Mouse (Mus musculus) hindbrain, embryonic 14.5 days (tissue): ENCODE measurements around the gene Unc5cl. TPM values are rescaled to one million over a fixed set of nuclear protein-coding genes. Genes with fewer than 3 reads are reported as not detected.
A peak's percentile ranks its signal among the peaks of the same experiment; 100 is the strongest.

Experiments
- ATAC-seq: fragments of 200-750 bp; cut with Nextera tagmentation; 2 replicates; pipeline ENCODE4 v1.8.0; 2017; ENCODE audit warnings: moderate number of reproducible peaks, mild to moderate bottlenecking, moderate TSS enrichment, moderate library complexity; ENCODE audit not compliant: low FRiP score
- DNase-seq: peaks from one replicate; pipeline ENCODE4 v3.0.0-alpha.2; 2015; ENCODE audit warnings: low spot score
- H3K27ac ChIP-seq: fragments of 300-500 bp; sonication (generic); 2 replicates; pipeline ENCODE4 v1.5.1; 2014; ENCODE audit warnings: mild to moderate bottlenecking, moderate library complexity
- H3K27me3 ChIP-seq: fragments of 300-500 bp; sonication (generic); 2 replicates; pipeline ENCODE4 v1.6.1; 2014; ENCODE audit warnings: mild to moderate bottlenecking, low read length, mixed read lengths; ENCODE audit not compliant: control insufficient read depth, insufficient read depth
- H3K36me3 ChIP-seq: fragments of 300-500 bp; sonication (generic); replicated peaks from 2 replicates; pipeline ENCODE4 v1.6.1; 2014; ENCODE audit not compliant: control insufficient read depth, insufficient read depth
- H3K4me1 ChIP-seq: fragments of 300-500 bp; sonication (generic); replicated peaks from 2 replicates; pipeline ENCODE4 v1.6.1; 2014; ENCODE audit warnings: antibody characterized with exemption, low read length, mixed read lengths; ENCODE audit not compliant: control insufficient read depth, insufficient read depth
- H3K4me2 ChIP-seq: fragments of 300-500 bp; sonication (generic); replicated peaks from 2 replicates; pipeline ENCODE4 v1.6.1; 2014; ENCODE audit warnings: mild to moderate bottlenecking, moderate library complexity
- H3K4me3 ChIP-seq: fragments of 300-500 bp; sonication (generic); replicated peaks from 2 replicates; pipeline ENCODE4 v1.5.1; 2014; ENCODE audit warnings: mild to moderate bottlenecking, low read length
- H3K9ac ChIP-seq: fragments of 300-500 bp; sonication (generic); 2 replicates; pipeline ENCODE4 v1.6.1; 2014
- H3K9me3 ChIP-seq: fragments of 300-500 bp; sonication (generic); 2 replicates; pipeline ENCODE4 v1.6.1; 2016; ENCODE audit warnings: low read length; ENCODE audit not compliant: control insufficient read depth
- WGBS: fragments of 180-500 bp; shearing (Covaris S2); extraction: QIAGEN DNeasy Blood & Tissue Kit; methylation state at CpG from one replicate; pipeline ENCODE4 v1.1.7; 2014; 5-methylcytosine and 5-hydroxymethylcytosine counted together
- polyA plus RNA-seq: library from polyadenylated mRNA; unstranded; fragments of >200 nt; fragmentation: Nextera tagmentation; extraction: Ambion mirVana; gene quantifications from 2 replicates; pipeline ENCODE4 v1.2.1, GENCODE M21; 2014

The Unc5cl gene
- polyA plus RNA-seq, 1 experiment from 2014 or later: 0.37 TPM

GRCm38 (mm10) chr17:48437421-48437911 lies 17.2 kb upstream of the Unc5cl start:
- H3K4me3 ChIP-seq: no peak overlapping the region
- no peak overlapping the region for H3K9ac ChIP-seq
- H3K36me3 ChIP-seq: no peaks in the 10 kb centered on the region
- H3K9me3 ChIP-seq: no peaks in the 10 kb centered on the region
- DNase-seq (no peak), ATAC-seq (0 out of 2 replicates have a peak, but pooled peaks have one; percentile 25)
- H3K27ac ChIP-seq: peak overlapping the region; percentile 59; the same call in 1 of the 2 replicates
- WGBS: 39% methylated on average over 7 of the region's 7 CpGs
- peaks cover 2% of the 10 kb centered on the region; the same call in 1 of the 2 replicates for H3K4me1 ChIP-seq
- H3K4me2 ChIP-seq: no peak overlapping the region
- no peaks in the 10 kb centered on the region for H3K27me3 ChIP-seq

GRCm38 (mm10) chr17:48442745-48443457 lies 11.8 kb upstream of the Unc5cl start:
- WGBS: 68% methylated on average over 7 of the region's 7 CpGs
- ATAC-seq (peak; percentile 27; the same call in 1 of the 2 replicates), DNase-seq (no peak)
- H3K27ac ChIP-seq: no peak overlapping the region
- no peak overlapping the region for H3K4me3 ChIP-seq
- no peak overlapping the region for H3K9ac ChIP-seq
- H3K4me1 ChIP-seq: no peaks in the 10 kb centered on the region
- H3K9me3 ChIP-seq: no peaks in the 10 kb centered on the region
- no peak overlapping the region for H3K4me2 ChIP-seq
- H3K36me3 ChIP-seq: no peaks in the 10 kb centered on the region
- H3K27me3 ChIP-seq: no peaks in the 10 kb centered on the region

- Histone ChIP-seq H3K27ac (no peak overlapping the region), H3K4me3 (no peak overlapping the region), H3K4me2 (no peak overlapping the region), H3K9ac (no peak overlapping the region), H3K4me1 (no peaks in the 10 kb centered on the region), H3K27me3 (no peaks in the 10 kb centered on the region), H3K36me3 (no peaks in the 10 kb centered on the region), H3K9me3 (no peaks in the 10 kb centered on the region)
- DNase-seq (no peak), ATAC-seq (no peak)
- 52% methylated on average over 16 of the region's 16 CpGs for WGBS
These were observed 11.1 kb upstream of the Unc5cl start for GRCm38 (mm10) chr17:48443542-48444145.

GRCm38 (mm10) chr17:48447675-48448074 lies 7.0 kb upstream of the Unc5cl start:
- 78% methylated on average over 8 of the region's 8 CpGs for WGBS
- no peak for DNase-seq
- Histone ChIP-seq H3K4me2 (no peak overlapping the region), H3K9me3 (no peaks in the 10 kb centered on the region), H3K4me1 (no peaks in the 10 kb centered on the region), H3K36me3 (no peaks in the 10 kb centered on the region), H3K27me3 (no peaks in the 10 kb centered on the region), H3K4me3 (no peak overlapping the region), H3K9ac (no peak overlapping the region), H3K27ac (no peak overlapping the region)
- no peak for ATAC-seq

GRCm38 (mm10) chr17:48450666-48451352 lies 3.9 kb upstream of the Unc5cl start:
- no peaks in the 10 kb centered on the region for H3K4me1 ChIP-seq
- 67% methylated on average over 13 of the region's 13 CpGs for WGBS
- ATAC-seq: no peak
- H3K9me3 ChIP-seq: no peaks in the 10 kb centered on the region
- H3K27ac ChIP-seq: no peak overlapping the region
- H3K9ac ChIP-seq: no peak overlapping the region
- DNase-seq: no peak
- no peak overlapping the region for H3K4me2 ChIP-seq
- H3K4me3 ChIP-seq: no peak overlapping the region
- no peaks in the 10 kb centered on the region for H3K36me3 ChIP-seq
- H3K27me3 ChIP-seq: no peaks in the 10 kb centered on the region

- H3K27me3 ChIP-seq: no peaks in the 10 kb centered on the region
- H3K9me3 ChIP-seq: no peaks in the 10 kb centered on the region
- H3K27ac ChIP-seq: no peak within 1 kb of the TSS
- no peak within 1 kb of the TSS for H3K9ac ChIP-seq
- ATAC-seq (no peak), DNase-seq (no peak)
- 59% methylated on average over 7 of the region's 7 CpGs for WGBS
- no peaks in the 10 kb centered on the region for H3K4me1 ChIP-seq
- H3K4me2 ChIP-seq: no peak within 1 kb of the TSS
- H3K36me3 ChIP-seq: no peaks in the 10 kb centered on the region
- H3K4me3 ChIP-seq: no peak within 1 kb of the TSS
These were observed 3.4 kb upstream of the Unc5cl start, which contains the start of gene Tspo2 for GRCm38 (mm10) chr17:48451353-48451675. Tspo2 (minus strand) TSS chr17:48451522.

GRCm38 (mm10) chr17:48451753-48452444 lies 2.8 kb upstream of the Unc5cl start:
- 57% methylated on average over 9 of the region's 9 CpGs for WGBS
- Histone ChIP-seq H3K27me3 (no peaks in the 10 kb centered on the region), H3K9me3 (no peaks in the 10 kb centered on the region), H3K4me2 (no peak overlapping the region), H3K4me1 (no peaks in the 10 kb centered on the region), H3K27ac (no peak overlapping the region), H3K4me3 (no peak overlapping the region), H3K36me3 (no peaks in the 10 kb centered on the region), H3K9ac (no peak overlapping the region)
- ATAC-seq (no peak), DNase-seq (no peak)

GRCm38 (mm10) chr17:48453489-48453888 lies 1.2 kb upstream of the Unc5cl start:
- no peak overlapping the region for H3K4me3 ChIP-seq
- H3K9me3 ChIP-seq: no peaks in the 10 kb centered on the region
- H3K4me2 ChIP-seq: no peak overlapping the region
- H3K4me1 ChIP-seq: no peaks in the 10 kb centered on the region
- no peaks in the 10 kb centered on the region for H3K36me3 ChIP-seq
- H3K27ac ChIP-seq: no peak overlapping the region
- DNase-seq (no peak), ATAC-seq (no peak)
- WGBS: 81% methylated on average over 7 of the region's 7 CpGs
- no peak overlapping the region for H3K9ac ChIP-seq
- no peaks in the 10 kb centered on the region for H3K27me3 ChIP-seq

GRCm38 (mm10) chr17:48454190-48454589 lies 511 bp upstream of the Unc5cl start:
- DNase-seq (no peak), ATAC-seq (no peak)
- Histone ChIP-seq H3K27ac (no peak overlapping the region), H3K9ac (no peak overlapping the region), H3K4me3 (no peak overlapping the region), H3K9me3 (no peaks in the 10 kb centered on the region), H3K4me1 (no peaks in the 10 kb centered on the region), H3K27me3 (no peaks in the 10 kb centered on the region), H3K4me2 (no peak overlapping the region), H3K36me3 (no peaks in the 10 kb centered on the region)
- WGBS: 63% methylated on average over 7 of the region's 7 CpGs
